Mouse (Mus musculus): ENCODE data around the gene Ndufc2. TPM values are rescaled to one million over a fixed set of nuclear protein-coding genes. Genes with fewer than 3 reads are reported as not detected.
"Not testable (repeated sequence)": the region's sequence is repeated elsewhere in the genome, so short reads cannot be mapped to it uniquely, and the experiment has no call there.

The Ndufc2 gene
- polyA plus RNA-seq, 1 experiment from 2014 or later: 323 TPM

GRCm38 (mm10) chr7:97447050-97447531, 47.3 kb downstream of the Ndufc2 start:
- H3K4me2 ChIP-seq (ENCODE audit: low read depth, low read length): no peak overlapping the region
- H3K9me3 ChIP-seq (ENCODE audit: low read length): 0 out of 2 replicates have a peak, but pooled peaks cover 4% of the 10 kb centered on the region
- H3K27ac ChIP-seq (ENCODE audit: low read depth): no peak overlapping the region
- ATAC-seq (no peak), DNase-seq (no peak)
- 57% methylated on average over 6 of the region's 6 CpGs for WGBS (ENCODE audit: insufficient replicate concordance)
- H3K36me3 ChIP-seq (replicated peaks; ENCODE audit: insufficient read depth, low read length): no peaks in the 10 kb centered on the region
- H3K9ac ChIP-seq (replicated peaks): no peak overlapping the region
- H3K4me3 ChIP-seq (ENCODE audit: low read depth, low read length): no peak overlapping the region
- TF ChIP-seq CTCF (IDR thresholded peaks at IDR 0.05; ENCODE audit: low read depth) (0 out of 2 replicates have a peak, but pooled peaks have one; percentile 19), EP300 (IDR thresholded peaks at IDR 0.05; ENCODE audit: low read depth) (no peak)
- peaks cover under 1% of the 10 kb centered on the region; the same call in 1 of the 2 replicates for H3K4me1 ChIP-seq (ENCODE audit: insufficient read depth)
- H3K27me3 ChIP-seq (ENCODE audit: insufficient read depth, low read length): no peaks in the 10 kb centered on the region

- Histone ChIP-seq H3K4me1 (ENCODE audit: insufficient read depth) (peaks cover 17% of the 10 kb centered on the region), H3K4me2 (ENCODE audit: low read depth, low read length) (peak within 1 kb of the TSS; percentile 99)
- H3K9me3 ChIP-seq (ENCODE audit: low read length); H3K27ac ChIP-seq (ENCODE audit: low read depth); DNase-seq; ATAC-seq; H3K9ac ChIP-seq (replicated peaks); H3K36me3 ChIP-seq (replicated peaks; ENCODE audit: insufficient read depth, low read length); H3K4me3 ChIP-seq (ENCODE audit: low read depth, low read length); H3K27me3 ChIP-seq (ENCODE audit: insufficient read depth, low read length): not testable (repeated sequence)
- WGBS (ENCODE audit: insufficient replicate concordance): 51% methylated on average over 2 of the region's 2 CpGs
Measured at GRCm38 (mm10) chr7:97451023-97451422, 51.2 kb downstream of the Ndufc2 start, which contains the start of gene Kctd14. Kctd14 (plus strand) TSS chr7:97451323.

- Histone ChIP-seq H3K9me3 (ENCODE audit: low read length) (0 out of 2 replicates have a peak, but pooled peaks cover 4% of the 10 kb centered on the region), H3K4me2 (ENCODE audit: low read depth, low read length) (peak overlapping the region; percentile 99), H3K9ac (replicated peaks) (no peak overlapping the region), H3K4me1 (ENCODE audit: insufficient read depth) (peaks cover 17% of the 10 kb centered on the region), H3K36me3 (replicated peaks; ENCODE audit: insufficient read depth, low read length) (no peaks in the 10 kb centered on the region), H3K4me3 (ENCODE audit: low read depth, low read length) (no peak overlapping the region), H3K27me3 (ENCODE audit: insufficient read depth, low read length) (no peaks in the 10 kb centered on the region), H3K27ac (ENCODE audit: low read depth) (peak overlapping the region; percentile 63; the same call in 1 of the 2 replicates)
- ATAC-seq (no peak), DNase-seq (no peak)
- TF ChIP-seq CTCF (IDR thresholded peaks at IDR 0.05; ENCODE audit: low read depth) (no peak), EP300 (IDR thresholded peaks at IDR 0.05; ENCODE audit: low read depth) (no peak)
- 39% methylated on average over 6 of the region's 6 CpGs for WGBS (ENCODE audit: insufficient replicate concordance)
Measured at GRCm38 (mm10) chr7:97452196-97452595, 52.4 kb downstream of the Ndufc2 start.

DNA sequence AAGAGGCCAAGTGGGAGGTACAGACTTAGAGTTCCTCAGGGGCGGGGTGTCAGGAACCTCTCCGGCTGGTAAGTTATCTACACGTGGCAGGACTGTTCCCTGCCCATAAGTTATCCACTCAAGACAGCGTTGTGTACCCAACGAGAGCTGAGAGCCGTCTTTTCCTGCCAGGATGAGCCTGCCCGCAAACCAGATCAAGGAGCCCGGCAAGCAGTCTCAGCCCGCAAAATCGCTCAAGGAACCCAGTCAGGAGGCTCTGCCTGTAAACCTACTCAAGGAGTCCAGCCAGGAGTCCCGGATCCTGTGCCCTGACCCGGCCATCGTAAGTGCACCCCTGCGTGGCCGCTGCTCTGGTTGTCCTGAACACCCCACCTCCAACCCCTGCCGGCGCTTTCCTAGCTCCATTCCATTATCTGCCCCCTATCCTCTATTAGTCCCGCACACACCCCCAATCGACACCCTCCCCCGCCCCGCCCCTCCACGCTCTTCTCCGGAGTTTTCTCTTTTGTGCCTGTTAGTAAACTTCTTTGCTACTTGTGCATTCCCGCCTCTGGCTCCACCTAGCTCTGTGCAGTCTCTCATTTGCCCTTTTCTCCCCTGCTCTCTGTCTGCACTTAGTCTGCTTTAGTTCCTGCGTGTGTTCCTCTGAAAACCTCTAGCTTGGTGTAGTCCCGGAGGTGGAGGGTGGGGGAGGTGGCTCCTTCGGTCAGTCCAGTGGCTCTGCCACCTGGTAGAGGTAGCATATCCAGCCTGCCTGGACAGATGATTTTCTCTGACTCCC, 53.5 kb downstream of the Ndufc2 start:
- Histone ChIP-seq H3K27ac (ENCODE audit: low read depth) (peak overlapping the region; percentile 91), H3K36me3 (replicated peaks; ENCODE audit: insufficient read depth, low read length) (0 out of 2 replicates have a peak, but pooled peaks cover 6% of the 10 kb centered on the region), H3K4me3 (ENCODE audit: low read depth, low read length) (peak overlapping the region; percentile 74), H3K4me1 (ENCODE audit: insufficient read depth) (peaks cover 17% of the 10 kb centered on the region), H3K9me3 (ENCODE audit: low read length) (0 out of 2 replicates have a peak, but pooled peaks cover 4% of the 10 kb centered on the region), H3K4me2 (ENCODE audit: low read depth, low read length) (peak overlapping the region; percentile 99), H3K9ac (replicated peaks) (peak overlapping the region; percentile 89), H3K27me3 (ENCODE audit: insufficient read depth, low read length) (no peaks in the 10 kb centered on the region)
- peak; percentile 69 for DNase-seq
- peak; percentile 99 for ATAC-seq
- 2% methylated on average over 27 of the region's 27 CpGs for WGBS (ENCODE audit: insufficient replicate concordance)
- TF ChIP-seq EP300 (IDR thresholded peaks at IDR 0.05; ENCODE audit: low read depth): peak; percentile 86
- no peak for TF ChIP-seq CTCF (IDR thresholded peaks at IDR 0.05; ENCODE audit: low read depth)

DNA sequence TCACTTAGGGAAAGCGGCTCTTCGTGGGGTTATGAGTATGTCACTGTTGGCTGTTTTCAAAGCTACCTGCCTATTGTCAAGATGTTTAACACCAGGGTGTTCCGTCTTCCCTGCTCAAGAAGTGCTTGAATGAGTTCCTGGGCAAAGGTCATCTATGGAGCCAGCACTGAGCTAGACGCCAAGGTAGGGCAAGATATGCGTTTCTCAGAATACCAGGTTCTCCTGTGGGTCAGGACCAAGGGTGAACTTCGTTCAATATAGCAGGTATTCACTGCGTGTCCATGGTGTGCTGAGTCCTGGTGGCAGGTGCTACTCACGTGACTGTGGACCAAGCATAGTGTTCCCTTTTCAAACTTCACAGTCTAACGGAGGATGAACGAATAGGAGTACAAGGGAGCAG, 55.0 kb downstream of the Ndufc2 start:
- H3K27me3 ChIP-seq (ENCODE audit: insufficient read depth, low read length): no peaks in the 10 kb centered on the region
- no peak for ATAC-seq
- H3K4me3 ChIP-seq (ENCODE audit: low read depth, low read length): peak overlapping the region; percentile 74; the same call in 1 of the 2 replicates
- H3K4me1 ChIP-seq (ENCODE audit: insufficient read depth): peaks cover 17% of the 10 kb centered on the region
- 0 out of 2 replicates have a peak, but pooled peaks cover 6% of the 10 kb centered on the region for H3K36me3 ChIP-seq (replicated peaks; ENCODE audit: insufficient read depth, low read length)
- no peak overlapping the region for H3K9ac ChIP-seq (replicated peaks)
- H3K4me2 ChIP-seq (ENCODE audit: low read depth, low read length): peak overlapping the region; percentile 99
- 86% methylated on average over 10 of the region's 10 CpGs for WGBS (ENCODE audit: insufficient replicate concordance)
- no peak overlapping the region for H3K27ac ChIP-seq (ENCODE audit: low read depth)
- DNase-seq: no peak
- H3K9me3 ChIP-seq (ENCODE audit: low read length): no peaks in the 10 kb centered on the region
- no peak for TF ChIP-seq EP300 (IDR thresholded peaks at IDR 0.05; ENCODE audit: low read depth)
- TF ChIP-seq CTCF (IDR thresholded peaks at IDR 0.05; ENCODE audit: low read depth): no peak

DNA sequence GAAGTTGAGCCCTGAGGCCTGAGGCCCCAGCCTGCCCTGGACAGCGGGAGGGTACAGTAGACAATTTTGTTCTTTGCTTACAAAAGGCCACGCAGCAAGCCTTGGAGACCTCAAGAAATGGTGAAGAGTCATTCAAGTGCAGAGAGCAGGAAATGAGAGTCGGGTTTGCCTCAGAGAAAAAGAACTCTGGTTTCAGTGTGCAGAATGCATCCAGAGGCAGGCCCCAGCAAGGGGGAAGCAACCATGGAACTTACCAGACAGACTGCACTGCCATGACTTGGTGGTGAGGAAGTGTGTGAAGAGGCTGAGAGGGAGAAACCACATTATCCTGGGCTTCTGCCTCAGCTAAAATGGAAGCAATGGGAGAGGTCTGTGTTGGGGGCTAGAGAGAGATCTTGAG, 55.8 kb downstream of the Ndufc2 start:
- Histone ChIP-seq H3K4me1 (ENCODE audit: insufficient read depth) (peaks cover 17% of the 10 kb centered on the region), H3K36me3 (replicated peaks; ENCODE audit: insufficient read depth, low read length) (0 out of 2 replicates have a peak, but pooled peaks cover 8% of the 10 kb centered on the region), H3K9ac (replicated peaks) (no peak overlapping the region), H3K27me3 (ENCODE audit: insufficient read depth, low read length) (no peaks in the 10 kb centered on the region), H3K4me3 (ENCODE audit: low read depth, low read length) (no peak overlapping the region), H3K27ac (ENCODE audit: low read depth) (peak overlapping the region; percentile 30; the same call in 1 of the 2 replicates), H3K4me2 (ENCODE audit: low read depth, low read length) (no peak overlapping the region; the same call in 1 of the 2 replicates), H3K9me3 (ENCODE audit: low read length) (no peaks in the 10 kb centered on the region)
- DNase-seq (no peak), ATAC-seq (no peak)
- WGBS (ENCODE audit: insufficient replicate concordance): 48% methylated on average over 3 of the region's 3 CpGs
- TF ChIP-seq EP300 (IDR thresholded peaks at IDR 0.05; ENCODE audit: low read depth) (no peak), CTCF (IDR thresholded peaks at IDR 0.05; ENCODE audit: low read depth) (no peak)

Other genes starting within 250 kb of the Ndufc2 start
- gene Usp35, start 68.0 kb upstream of the Ndufc2 start, polyA plus RNA-seq (2015; fragmentation: Nextera tagmentation; extraction: Ambion mirVana): 0.14 and 0.18 TPM in 2 replicates
- 1.1 and 1.2 TPM in 2 replicates for gene Kctd21, start 67.7 kb upstream of the Ndufc2 start, polyA plus RNA-seq (2015; fragmentation: Nextera tagmentation; extraction: Ambion mirVana)
- 14.5 and 16.2 TPM in 2 replicates for gene Alg8, start 28.4 kb upstream of the Ndufc2 start, polyA plus RNA-seq (2015; fragmentation: Nextera tagmentation; extraction: Ambion mirVana)
- 2.0 and 2.1 TPM in 2 replicates for gene Thrsp, start 17.7 kb downstream of the Ndufc2 start, polyA plus RNA-seq (2015; fragmentation: Nextera tagmentation; extraction: Ambion mirVana)
- 3.9 and 5.0 TPM in 2 replicates for gene Kctd14, start 51.3 kb downstream of the Ndufc2 start, polyA plus RNA-seq (2015; fragmentation: Nextera tagmentation; extraction: Ambion mirVana)
- 10.3 TPM in 2 replicates for gene Ints4, start 81.0 kb downstream of the Ndufc2 start, polyA plus RNA-seq (2015; fragmentation: Nextera tagmentation; extraction: Ambion mirVana)
- gene Aamdc, start 179.5 kb downstream of the Ndufc2 start, polyA plus RNA-seq (2015; fragmentation: Nextera tagmentation; extraction: Ambion mirVana): 21.9 and 30.9 TPM in 2 replicates
- 5.5 TPM in 2 replicates for gene Rsf1, start 179.9 kb downstream of the Ndufc2 start, polyA plus RNA-seq (2015; fragmentation: Nextera tagmentation; extraction: Ambion mirVana)

Measured in liver, postnatal 0 days (tissue).